Mouse (Mus musculus): Measurements from ENCODE around the gene Man2c1.

Gene Man2c1

GRCm38 (mm10) chr9:57157499-57157898, 27.0 kb downstream of the Man2c1 start:
- no peak for DNase-seq (ENCODE audit: low spot score in 2 of 2)

DNA sequence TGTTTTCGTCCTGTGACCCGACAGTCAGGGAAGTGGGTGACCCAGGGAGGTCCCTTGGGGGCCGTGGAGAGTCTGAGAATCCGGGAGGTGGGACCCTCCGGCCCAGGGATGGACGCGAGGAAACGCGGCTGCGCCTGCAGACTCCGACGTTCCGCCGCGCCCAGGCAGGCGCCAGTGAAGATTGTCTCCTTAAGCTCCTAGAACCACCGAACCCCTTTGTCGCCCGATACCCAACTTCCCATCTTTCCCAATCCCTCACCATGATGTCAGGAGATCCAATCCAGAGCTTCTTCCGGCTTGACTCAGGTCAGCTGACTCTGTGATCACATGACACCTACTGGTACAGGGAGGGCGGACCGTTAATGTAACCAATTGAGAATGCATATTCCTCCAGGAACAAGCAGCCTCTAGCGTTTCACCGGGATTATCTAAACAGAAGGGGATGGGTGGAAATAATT, 27.6 kb downstream of the Man2c1 start, which contains the start of gene Commd4:
Gene Commd4, minus strand, starts transcription at position 319 of the 458 bp plus-strand sequence.
- DNase-seq (ENCODE audit: low spot score in 2 of 2) = peak; percentile 92 to 94

GRCm38 (mm10) chr9:57158506-57158905, 28.0 kb downstream of the Man2c1 start:
- DNase-seq (ENCODE audit: low spot score in 2 of 2) = no peak

GRCm38 (mm10) chr9:57162496-57162895, 32.0 kb downstream of the Man2c1 start:
- DNase-seq (ENCODE audit: low spot score in 2 of 2) = no peak

DNA sequence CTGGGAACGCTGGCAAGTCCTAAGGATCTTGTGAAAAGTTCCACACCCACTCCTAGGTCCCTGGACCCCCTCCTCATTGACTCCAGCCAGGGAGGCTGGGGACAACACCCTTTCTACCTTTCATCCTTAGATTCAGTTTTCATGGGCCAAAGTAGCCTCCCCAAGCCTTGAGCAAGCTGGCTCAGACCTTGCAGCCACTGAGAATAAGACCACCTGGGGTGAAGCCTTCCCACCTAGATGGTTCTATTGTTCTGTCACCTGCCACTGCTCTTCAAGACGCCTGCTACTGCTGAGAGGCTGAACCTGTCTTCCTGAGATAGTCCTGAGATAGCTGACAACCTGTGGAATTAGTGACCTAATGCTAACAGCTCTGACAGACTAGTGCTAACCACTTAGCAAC, 32.6 kb downstream of the Man2c1 start:
- DNase-seq (ENCODE audit: low spot score in 2 of 2) = no peak

DNA sequence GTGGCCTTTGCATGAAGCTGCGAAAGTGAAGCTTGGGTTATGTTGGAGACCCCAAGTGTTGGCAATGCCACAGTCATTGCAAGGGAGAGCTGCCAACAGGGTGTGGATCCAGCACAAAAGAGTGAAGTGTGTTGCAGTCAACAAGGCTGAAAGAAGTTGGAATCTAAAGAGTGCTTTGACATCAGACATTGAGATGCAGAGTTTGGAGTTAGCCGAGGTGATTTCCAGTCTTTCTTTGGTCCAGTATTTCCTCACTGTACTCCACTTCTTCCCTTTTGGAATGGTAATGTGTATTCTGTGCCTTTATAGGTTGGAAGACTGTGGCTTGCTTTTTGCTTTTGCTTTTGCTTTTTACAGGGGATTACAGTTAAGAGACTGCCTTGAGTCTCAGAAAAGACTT, 35.7 kb downstream of the Man2c1 start:
- no peak for DNase-seq (ENCODE audit: low spot score in 2 of 2)

- DNase-seq (ENCODE audit: low spot score in 2 of 2) = no peak
Measured at GRCm38 (mm10) chr9:57168411-57168810, 37.9 kb downstream of the Man2c1 start.

All from right cerebral cortex, adult 2 months (tissue).